In the genomic region with DNA sequence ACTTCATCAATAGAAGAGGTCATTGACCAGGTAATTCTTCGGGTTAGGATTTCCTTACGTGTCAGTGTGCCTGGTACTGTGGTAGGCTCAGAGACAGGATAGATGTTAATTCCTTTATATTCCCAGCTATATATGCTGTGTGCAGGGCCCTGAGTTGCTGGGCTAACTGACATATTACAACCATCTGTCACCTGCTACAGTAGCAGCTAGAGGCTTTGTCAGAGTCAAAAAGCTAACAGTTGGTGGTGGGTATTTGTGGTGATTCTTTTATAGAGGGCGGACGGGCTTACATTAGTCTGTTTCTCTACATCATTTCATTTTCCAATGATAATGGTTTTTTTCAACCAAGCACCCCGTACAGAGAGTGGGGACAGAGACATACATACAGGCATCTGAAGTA, we compare ENCODE assay signal across 24 mouse cellular contexts. TPM values are rescaled to one million over a fixed set of nuclear protein-coding genes. Genes with fewer than 3 reads are reported as not detected.
DNase-seq lines count a peak whose midpoint lies in the region; ATAC-seq and TF ChIP-seq lines count a peak whose summit lies in the region.
"Had no signal": no experiment of that assay in that cellular context is flagged by ENCODE, and none has a peak within 500 bp of the region (broad histone marks: within the 10 kb centered on the region; RNA-seq: fewer than 3 reads in every experiment).

No protein-coding gene starts in this region.

- WGBS in forebrain, embryonic 14.5 days: 81% methylated on average over 5 of the region's 5 CpGs
- WGBS in forebrain, embryonic 10.5 days: 90% methylated on average over 5 of the region's 5 CpGs
- 56% methylated on average over 5 of the region's 5 CpGs for WGBS in neural tube, embryonic 13.5 days
- 64% methylated on average over 5 of the region's 5 CpGs for WGBS in hindbrain, postnatal 0 days

- H3K4me1 ChIP-seq in forebrain, embryonic 14.5 days (ENCODE audit: control insufficient read depth, insufficient read depth, low read length): peaks cover 24% of the 10 kb centered on the region
- H3K4me1 ChIP-seq in forebrain, embryonic 10.5 days: peaks cover 60% of the 10 kb centered on the region
- peaks cover 86% of the 10 kb centered on the region for H3K4me1 ChIP-seq in neural tube, embryonic 13.5 days (replicated peaks)
- H3K4me1 ChIP-seq in hindbrain, postnatal 0 days (ENCODE audit: insufficient read depth, low read length): peaks cover 18% of the 10 kb centered on the region

- no peak for DNase-seq in forebrain, embryonic 14.5 days (ENCODE audit: low spot score)
- DNase-seq in forebrain, embryonic 10.5 days (ENCODE audit: extremely low spot score, low spot score): no peak
- no peak for DNase-seq in neural tube, embryonic 10.5 days (ENCODE audit: extremely low spot score, low spot score)
- peak; percentile 15 for DNase-seq in hindbrain, postnatal 0 days (ENCODE audit: low spot score)
- no peak for DNase-seq in layer of hippocampus, postnatal 14 days (ENCODE audit: low spot score in 2 of 2)
- DNase-seq: adrenal gland, postnatal 36 days; gastrocnemius, postnatal 25 days; kidney, adult 18-20 months; kidney, postnatal 10 days; liver, postnatal 0 days; lung, postnatal 14 days; thymus, postnatal 14 days had no signal

- H3K36me3 ChIP-seq in forebrain, embryonic 14.5 days (ENCODE audit: control insufficient read depth, insufficient read depth, low read length): no peaks in the 10 kb centered on the region
- no peaks in the 10 kb centered on the region for H3K36me3 ChIP-seq in forebrain, embryonic 10.5 days (replicated peaks)
- H3K36me3 ChIP-seq in neural tube, embryonic 13.5 days: no peaks in the 10 kb centered on the region
- no peaks in the 10 kb centered on the region for H3K36me3 ChIP-seq in hindbrain, postnatal 0 days (ENCODE audit: insufficient read depth, low read length)
- H3K36me3 ChIP-seq: heart, embryonic 10.5 days; limb, embryonic 10.5 days had no signal

- H3K27me3 ChIP-seq in forebrain, embryonic 14.5 days (replicated peaks; ENCODE audit: control insufficient read depth, insufficient read depth, low read length): no peaks in the 10 kb centered on the region
- peaks cover 17% of the 10 kb centered on the region for H3K27me3 ChIP-seq in forebrain, embryonic 10.5 days (ENCODE audit: poor library complexity, severe bottlenecking)
- no peaks in the 10 kb centered on the region for H3K27me3 ChIP-seq in neural tube, embryonic 13.5 days
- H3K27me3 ChIP-seq in hindbrain, postnatal 0 days (ENCODE audit: insufficient read depth, low read length): no peaks in the 10 kb centered on the region

- no peak overlapping the region for H3K4me2 ChIP-seq in forebrain, embryonic 14.5 days (ENCODE audit: low read length)
- no peak overlapping the region for H3K4me2 ChIP-seq in neural tube, embryonic 13.5 days
- no peak overlapping the region for H3K4me2 ChIP-seq in hindbrain, postnatal 0 days (ENCODE audit: low read depth, low read length)

- H3K9ac ChIP-seq in forebrain, embryonic 14.5 days (ENCODE audit: low read length): no peak overlapping the region
- no peak overlapping the region for H3K9ac ChIP-seq in neural tube, embryonic 13.5 days
- no peak overlapping the region for H3K9ac ChIP-seq in hindbrain, postnatal 0 days (replicated peaks; ENCODE audit: low read length)
- H3K9ac ChIP-seq: liver, postnatal 0 days had no signal

- peak overlapping the region; percentile 27; the same call in 1 of the 2 replicates for H3K27ac ChIP-seq in forebrain, embryonic 14.5 days (ENCODE audit: low read depth, low read length)
- H3K27ac ChIP-seq in forebrain, embryonic 10.5 days: no peak overlapping the region
- H3K27ac ChIP-seq in neural tube, embryonic 13.5 days (replicated peaks): peak overlapping the region; percentile 77
- peak overlapping the region; percentile 41 for H3K27ac ChIP-seq in hindbrain, postnatal 0 days
- H3K27ac ChIP-seq: heart, embryonic 10.5 days had no signal

- no peaks in the 10 kb centered on the region for H3K9me3 ChIP-seq in forebrain, embryonic 14.5 days (replicated peaks; ENCODE audit: control insufficient read depth, low read length)
- no peaks in the 10 kb centered on the region for H3K9me3 ChIP-seq in forebrain, embryonic 10.5 days
- no peaks in the 10 kb centered on the region for H3K9me3 ChIP-seq in neural tube, embryonic 13.5 days
- H3K9me3 ChIP-seq in hindbrain, postnatal 0 days (ENCODE audit: low read length): no peaks in the 10 kb centered on the region
- H3K9me3 ChIP-seq: heart, embryonic 10.5 days; limb, embryonic 10.5 days had no signal

- H3K4me3 ChIP-seq in forebrain, embryonic 14.5 days (ENCODE audit: low read depth, low read length): no peak overlapping the region
- no peak overlapping the region for H3K4me3 ChIP-seq in forebrain, embryonic 10.5 days
- no peak overlapping the region for H3K4me3 ChIP-seq in neural tube, embryonic 13.5 days
- H3K4me3 ChIP-seq in hindbrain, postnatal 0 days (ENCODE audit: low read length): no peak overlapping the region
- H3K4me3 ChIP-seq: heart, embryonic 10.5 days; limb, embryonic 10.5 days had no signal

- no peak for ATAC-seq in forebrain, embryonic 14.5 days
- ATAC-seq in neural tube, embryonic 13.5 days (ENCODE audit: low read depth): no peak
- no peak for ATAC-seq in hindbrain, postnatal 0 days
- ATAC-seq in megakaryocyte, adult 5-6 weeks (ENCODE audit: poor library complexity, severe bottlenecking): no peak
- ATAC-seq: liver, postnatal 0 days had no signal

- no peak for TF ChIP-seq CTCF in hindbrain, postnatal 0 days (IDR thresholded peaks at IDR 0.05; ENCODE audit: low read depth)

RNA-seq across cellular contexts. Expression of a gene that starts 56.0 kb away (rescaled TPM):
- not detected in 2 replicates for polyA plus RNA-seq in forebrain, embryonic 14.5 days (2014; fragmentation: Nextera tagmentation; extraction: Ambion mirVana)
- polyA plus RNA-seq in forebrain, embryonic 10.5 days (2016; fragmentation: Nextera tagmentation; extraction: Ambion mirVana): not detected in 2 replicates
- not detected in 2 replicates for polyA plus RNA-seq in neural tube, embryonic 13.5 days (2015; fragmentation: Nextera tagmentation; extraction: Ambion mirVana)
- not detected in 2 replicates for total RNA-seq in hindbrain, postnatal 0 days (2014; rRNA removed)
- polyA plus RNA-seq in hindbrain, postnatal 0 days (2015; fragmentation: Nextera tagmentation; extraction: Ambion mirVana): not detected in 2 replicates
- total RNA-seq in megakaryocyte, adult 5-6 weeks (2015): not detected in 2 replicates
- not detected in 2 replicates for total RNA-seq in megakaryocyte, adult 5-6 weeks (2017)
- total RNA-seq in layer of hippocampus, postnatal 14 days (2021): not detected
- total RNA-seq: adrenal gland, postnatal 36 days; gastrocnemius, postnatal 25 days; layer of hippocampus, adult 8-10 months; left cerebral cortex, adult 18-20 months; liver, adult 2 months; megakaryocyte-erythroid progenitor cell, adult 5-6 weeks had no signal
- polyA plus RNA-seq: C2C12; forebrain, embryonic 11.5 days; heart, embryonic 10.5 days; heart, postnatal 0 days; limb, embryonic 10.5 days; liver, adult 2 months; liver, postnatal 0 days; small intestine, adult 2 months had no signal
